Mouse (Mus musculus) E14TG2a.4 (cell line): ENCODE data around the gene Fosb.

Source experiments
- CTCF ChIP-seq: conservative IDR thresholded peaks from 2 replicates; pipeline ENCODE4 v1.5.1; 2014; ENCODE audit warnings: low read length
- NANOG ChIP-seq: IDR thresholded peaks from 2 replicates; pipeline ENCODE4 v1.6.1; 2014; ENCODE audit warnings: borderline replicate concordance, low read length, mixed read lengths
- POU5F1 ChIP-seq: IDR thresholded peaks from 2 replicates; pipeline ENCODE4 v1.6.1; 2014; ENCODE audit warnings: low read length, borderline replicate concordance

GRCm38 (mm10) chr7:19354991-19355390, 45.1 kb upstream of the Fosb start:
- TF ChIP-seq CTCF: no peak
- no peak for TF ChIP-seq POU5F1
- no peak for TF ChIP-seq NANOG
